Mouse (Mus musculus) adrenal gland, postnatal 14 days (tissue): ENCODE data around the gene 5031410I06Rik. TPM values are rescaled to one million over a fixed set of nuclear protein-coding genes. Genes with fewer than 3 reads are reported as not detected.
"Not testable (repeated sequence)": the region's sequence is repeated elsewhere in the genome, so short reads cannot be mapped to it uniquely, and the experiment has no call there.

Source experiments
- DNase-seq: peaks from one replicate; pipeline ENCODE4 v3.0.0; 2021; ENCODE audit warnings: mixed read lengths
- long read RNA-seq, 2 experiments: library from polyadenylated mRNA; stranded (forward); transcript quantifications; one replicate each; pipeline ENCODE4 v2.0.0; 2021
- total RNA-seq: library from RNA; stranded (reverse); gene quantifications from 2 replicates; pipeline ENCODE4 v1.2.3, GENCODE M21; 2021

5031410I06Rik gene
- total RNA-seq: not detected in 2 replicates
- long read RNA-seq, experiment 1: 0 reads
- long read RNA-seq, experiment 2: 0 reads

- DNase-seq: not testable (repeated sequence)
These were observed at the start of gene 5031410I06Rik for GRCm38 (mm10) chr5:26105262-26105661. TSS of gene 5031410I06Rik (minus strand) at chr5:26105362.

GRCm38 (mm10) chr5:26142891-26143290 lies 37.7 kb upstream of the 5031410I06Rik start:
- no peak for DNase-seq

GRCm38 (mm10) chr5:26121321-26121720 lies 16.2 kb upstream of the 5031410I06Rik start, which contains the start of gene Gm10220:
TSS of gene Gm10220 (minus strand) at chr5:26121421.
- DNase-seq: not testable (repeated sequence)

GRCm38 (mm10) chr5:26089191-26089590 lies 16.0 kb downstream of the 5031410I06Rik start, which contains the start of gene Gm10471:
TSS of gene Gm10471 (minus strand) at chr5:26089291.
- not testable (repeated sequence) for DNase-seq

GRCm38 (mm10) chr5:26079023-26079422 lies 26.1 kb downstream of the 5031410I06Rik start:
- DNase-seq: peak; percentile 15

- DNase-seq: no peak
These were observed 34.4 kb downstream of the 5031410I06Rik start for GRCm38 (mm10) chr5:26070716-26071115.

- DNase-seq: not testable (repeated sequence)
These were observed 46.7 kb downstream of the 5031410I06Rik start, which contains the start of gene Gm7347 for GRCm38 (mm10) chr5:26058481-26058880. TSS of gene Gm7347 (minus strand) at chr5:26058581.

Other genes starting within 250 kb of the 5031410I06Rik start
- gene Gm21663, start 163.0 kb downstream of the 5031410I06Rik start, total RNA-seq: not detected in 2 replicates
- not detected in 2 replicates for gene Gm21671, start 150.9 kb downstream of the 5031410I06Rik start, total RNA-seq
- gene Gm21680, start 132.7 kb downstream of the 5031410I06Rik start, total RNA-seq: not detected in 2 replicates
- not detected in 2 replicates for gene Gm21698, start 116.7 kb downstream of the 5031410I06Rik start, total RNA-seq
- not detected in 2 replicates for gene Gm1979, start 100.6 kb downstream of the 5031410I06Rik start, total RNA-seq
- gene Gm5862, start 82.4 kb downstream of the 5031410I06Rik start, total RNA-seq: not detected in 2 replicates
- not detected in 2 replicates for gene Speer4a, start 65.8 kb downstream of the 5031410I06Rik start, total RNA-seq
- not detected in 2 replicates for gene Gm7347, start 46.8 kb downstream of the 5031410I06Rik start, total RNA-seq
- not detected in 2 replicates for gene Gm10471, start 16.1 kb downstream of the 5031410I06Rik start, total RNA-seq
- not detected in 2 replicates for gene Gm10220, start 16.1 kb upstream of the 5031410I06Rik start, total RNA-seq
- 0.19 TPM in 1 of 2 replicates, not detected in the other for gene Gm7361, start 152.3 kb upstream of the 5031410I06Rik start, total RNA-seq